Mouse (Mus musculus) forebrain, embryonic 10.5 days (tissue): ENCODE measurements around the gene Vmn1r149. TPM values are rescaled to one million over a fixed set of nuclear protein-coding genes. Genes with fewer than 3 reads are reported as not detected.
"Not testable (repeated sequence)": the region's sequence is repeated elsewhere in the genome, so short reads cannot be mapped to it uniquely, and the experiment has no call there.

Source experiments
- DNase-seq: peaks from one replicate; pipeline ENCODE4 v3.0.0-alpha.2; 2017; ENCODE audit warnings: low spot score; ENCODE audit errors: extremely low spot score
- H3K27ac ChIP-seq: fragments of 300-500 bp; sonication (generic); 2 replicates; pipeline ENCODE4 v1.5.1; 2016; ENCODE audit warnings: mild to moderate bottlenecking
- H3K27me3 ChIP-seq: fragments of 300-500 bp; sonication (generic); 2 replicates; pipeline ENCODE4 v1.6.1; 2016; ENCODE audit warnings: mild to moderate bottlenecking; ENCODE audit not compliant: poor library complexity, severe bottlenecking
- H3K36me3 ChIP-seq: fragments of 300-500 bp; sonication (generic); replicated peaks from 2 replicates; pipeline ENCODE4 v1.6.1; 2016; ENCODE audit warnings: mild to moderate bottlenecking, moderate library complexity
- H3K4me1 ChIP-seq: fragments of 300-500 bp; sonication (generic); 2 replicates; pipeline ENCODE4 v1.6.1; 2016
- H3K4me3 ChIP-seq: fragments of 300-500 bp; sonication (generic); 2 replicates; pipeline ENCODE4 v1.5.1; 2016; ENCODE audit warnings: mild to moderate bottlenecking, moderate library complexity
- H3K9me3 ChIP-seq: fragments of 300-500 bp; sonication (generic); 2 replicates; pipeline ENCODE4 v1.6.1; 2016; ENCODE audit warnings: mild to moderate bottlenecking, moderate library complexity
- WGBS: fragments of 180-500 bp; shearing (Covaris S2); methylation state at CpG from one replicate; pipeline ENCODE4 v1.1.7; 2016; 5-methylcytosine and 5-hydroxymethylcytosine counted together
- polyA plus RNA-seq: library from polyadenylated mRNA; unstranded; fragments of >200 nt; fragmentation: Nextera tagmentation; extraction: Ambion mirVana; gene quantifications from 2 replicates; pipeline ENCODE4 v1.2.1, GENCODE M21; 2016

Vmn1r149 gene
- not detected in 2 replicates for polyA plus RNA-seq

DNA sequence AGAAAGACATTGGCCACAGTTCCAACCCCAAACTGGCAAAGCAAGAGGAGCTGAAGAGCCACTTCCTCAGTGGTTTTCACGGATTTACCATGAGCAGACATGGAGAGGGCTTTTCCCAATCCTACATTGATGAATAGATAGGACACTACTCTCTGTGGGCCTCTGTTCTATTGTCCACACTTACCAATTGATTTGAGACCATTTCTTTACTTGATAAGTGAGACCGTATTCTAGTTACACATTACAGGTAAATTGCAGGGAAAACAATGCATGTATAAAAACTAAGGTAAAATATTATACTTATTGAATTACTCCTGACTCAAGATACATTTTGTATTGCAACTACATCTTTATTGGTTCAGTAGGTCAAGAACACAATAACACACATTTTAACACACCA is at the start of gene Vmn1r149:
Gene Vmn1r149, minus strand, starts transcription at position 101 of the 400 bp plus-strand sequence.
- H3K4me3 ChIP-seq, H3K27ac ChIP-seq, H3K9me3 ChIP-seq, DNase-seq, H3K36me3 ChIP-seq, H3K4me1 ChIP-seq, H3K27me3 ChIP-seq: not testable (repeated sequence)
- WGBS: no CpG with 5 or more reads among the region's 2 CpGs

DNA sequence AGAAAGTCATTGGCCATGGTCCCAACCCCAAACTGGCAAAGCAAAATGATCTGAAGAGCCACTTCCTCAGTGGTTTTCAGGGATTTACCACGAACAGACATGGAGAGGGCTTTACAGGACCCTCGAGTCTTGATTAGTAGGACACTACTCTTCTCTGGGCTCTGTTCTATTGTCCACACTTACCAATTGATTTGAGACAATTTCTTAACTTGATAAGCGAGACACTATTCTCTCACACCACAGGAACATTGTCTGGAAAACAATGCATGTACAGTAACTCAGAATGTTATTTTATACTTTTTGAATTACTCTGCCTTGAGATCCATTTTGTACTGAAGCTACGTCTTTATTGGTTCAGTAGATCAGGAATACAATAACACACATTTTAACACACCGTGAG is 25.9 kb upstream of the Vmn1r149 start, which contains the start of gene Gm10665:
Gene Gm10665, minus strand, starts transcription at position 101 of the 400 bp plus-strand sequence.
- H3K9me3 ChIP-seq, H3K27ac ChIP-seq, DNase-seq, H3K27me3 ChIP-seq, H3K36me3 ChIP-seq, H3K4me1 ChIP-seq, H3K4me3 ChIP-seq: not testable (repeated sequence)
- WGBS: no CpG with 5 or more reads among the region's 5 CpGs

DNA sequence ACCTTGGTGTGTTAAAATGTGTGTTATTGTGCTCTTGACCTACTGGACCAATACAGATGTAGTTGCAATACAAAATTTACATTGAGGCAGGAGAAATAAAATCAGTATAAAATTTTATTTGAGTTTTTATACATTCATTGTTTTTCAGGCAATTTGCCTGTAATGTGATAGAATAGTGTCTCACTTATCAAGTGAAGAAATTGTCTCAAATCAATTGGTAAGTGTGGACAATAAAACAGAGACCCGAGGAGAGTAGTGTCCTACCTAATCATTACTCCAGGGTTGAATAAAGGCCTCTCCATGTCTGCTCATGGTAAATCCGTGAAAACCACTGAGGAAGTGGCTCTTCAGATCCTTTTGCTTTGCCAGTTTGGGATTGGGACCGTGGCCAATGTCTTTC is 24.7 kb downstream of the Vmn1r149 start, which contains the start of gene Vmn1r148:
Gene Vmn1r148, plus strand, starts transcription at position 301 of the 400 bp plus-strand sequence.
- H3K27ac ChIP-seq, H3K27me3 ChIP-seq, DNase-seq, H3K9me3 ChIP-seq, H3K4me3 ChIP-seq, H3K4me1 ChIP-seq, H3K36me3 ChIP-seq: not testable (repeated sequence)
- no CpG with 5 or more reads among the region's 3 CpGs for WGBS

Other genes starting within 250 kb of the Vmn1r149 start
- not detected in 2 replicates for gene Vmn1r143, start 248.9 kb downstream of the Vmn1r149 start, polyA plus RNA-seq
- gene Gm8653, start 237.0 kb downstream of the Vmn1r149 start, polyA plus RNA-seq: not detected in 2 replicates
- not detected in 2 replicates for gene Gm8453, start 208.7 kb downstream of the Vmn1r149 start, polyA plus RNA-seq
- not detected in 2 replicates for gene Gm4187, start 108.5 kb downstream of the Vmn1r149 start, polyA plus RNA-seq
- not detected in 2 replicates for gene Gm8660, start 67.2 kb downstream of the Vmn1r149 start, polyA plus RNA-seq
- gene Vmn1r148, start 24.6 kb downstream of the Vmn1r149 start, polyA plus RNA-seq: not detected in 2 replicates
- not detected in 2 replicates for gene Gm10665, start 25.8 kb upstream of the Vmn1r149 start, polyA plus RNA-seq
- not detected in 2 replicates for gene Vmn1r151, start 61.4 kb upstream of the Vmn1r149 start, polyA plus RNA-seq
- gene Vmn1r152, start 84.7 kb upstream of the Vmn1r149 start, polyA plus RNA-seq: not detected in 2 replicates
- gene Gm8677, start 96.7 kb upstream of the Vmn1r149 start, polyA plus RNA-seq: not detected in 2 replicates
- not detected in 2 replicates for gene Gm4201, start 127.1 kb upstream of the Vmn1r149 start, polyA plus RNA-seq
- not detected in 2 replicates for gene Gm4565, start 149.9 kb upstream of the Vmn1r149 start, polyA plus RNA-seq
- not detected in 2 replicates for gene Vmn1r155, start 219.8 kb upstream of the Vmn1r149 start, polyA plus RNA-seq